Mouse (Mus musculus): ENCODE data around the gene Sec61a1. TPM values are rescaled to one million over a fixed set of nuclear protein-coding genes. Genes with fewer than 3 reads are reported as not detected.

The Sec61a1 gene
- polyA plus RNA-seq, 1 experiment from 2014 or later, result 211 TPM

DNA sequence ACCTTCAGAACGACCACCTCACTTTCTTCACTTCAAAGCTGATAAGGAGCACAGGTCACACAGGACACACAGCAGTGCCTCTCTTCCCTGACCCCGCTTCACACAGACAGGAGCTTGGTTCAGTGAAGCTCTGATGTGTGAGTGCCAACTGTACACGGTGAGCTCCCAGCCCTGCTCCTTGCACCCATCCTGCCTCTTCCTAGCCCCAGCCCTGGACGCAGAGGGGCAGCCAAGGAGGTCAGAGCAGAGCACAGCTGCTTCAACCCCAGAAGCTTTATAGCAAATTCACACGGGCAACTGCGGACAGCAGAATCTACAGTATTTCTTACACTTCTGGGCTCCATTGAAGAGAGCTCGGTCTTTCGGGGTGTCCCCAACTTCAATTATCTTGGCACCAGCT lies 4.7 kb downstream of the Sec61a1 start:
- H3K4me1 ChIP-seq, result peaks cover 14% of the 10 kb centered on the region
- no peak for DNase-seq (ENCODE audit: low spot score)
- no peak overlapping the region for H3K27ac ChIP-seq (replicated peaks)
- no peaks in the 10 kb centered on the region for H3K9me3 ChIP-seq
- peaks cover 82% of the 10 kb centered on the region for H3K36me3 ChIP-seq (replicated peaks)
- 94% methylated on average over 8 of the region's 8 CpGs for WGBS
- no peaks in the 10 kb centered on the region for H3K27me3 ChIP-seq (replicated peaks; ENCODE audit: low read depth, poor library complexity, severe bottlenecking)
- no peak overlapping the region for H3K4me3 ChIP-seq

DNA sequence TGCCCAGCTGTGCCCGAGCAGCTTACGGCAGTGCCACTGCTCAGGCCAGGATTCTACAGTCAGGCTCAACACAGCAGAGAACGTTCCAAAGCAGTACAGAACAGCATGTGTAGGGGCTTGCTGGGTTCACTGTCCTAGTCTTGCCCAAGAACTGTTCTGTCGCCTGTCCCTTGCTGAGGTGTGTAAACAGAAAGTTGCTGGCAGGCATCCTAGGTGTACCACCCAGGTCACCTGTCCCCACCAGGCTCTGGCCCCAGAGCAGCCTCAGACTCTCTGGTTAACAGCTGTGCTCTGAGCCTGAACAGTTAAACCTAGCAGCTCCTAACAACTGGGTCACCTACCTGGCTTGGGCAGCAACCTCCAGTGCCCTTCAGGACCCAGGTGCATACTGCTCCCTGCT lies 15.7 kb downstream of the Sec61a1 start:
- WGBS, result 89% methylated on average over 4 of the region's 4 CpGs
- peaks cover 70% of the 10 kb centered on the region for H3K36me3 ChIP-seq (replicated peaks)
- DNase-seq (ENCODE audit: low spot score), result no peak

DNA sequence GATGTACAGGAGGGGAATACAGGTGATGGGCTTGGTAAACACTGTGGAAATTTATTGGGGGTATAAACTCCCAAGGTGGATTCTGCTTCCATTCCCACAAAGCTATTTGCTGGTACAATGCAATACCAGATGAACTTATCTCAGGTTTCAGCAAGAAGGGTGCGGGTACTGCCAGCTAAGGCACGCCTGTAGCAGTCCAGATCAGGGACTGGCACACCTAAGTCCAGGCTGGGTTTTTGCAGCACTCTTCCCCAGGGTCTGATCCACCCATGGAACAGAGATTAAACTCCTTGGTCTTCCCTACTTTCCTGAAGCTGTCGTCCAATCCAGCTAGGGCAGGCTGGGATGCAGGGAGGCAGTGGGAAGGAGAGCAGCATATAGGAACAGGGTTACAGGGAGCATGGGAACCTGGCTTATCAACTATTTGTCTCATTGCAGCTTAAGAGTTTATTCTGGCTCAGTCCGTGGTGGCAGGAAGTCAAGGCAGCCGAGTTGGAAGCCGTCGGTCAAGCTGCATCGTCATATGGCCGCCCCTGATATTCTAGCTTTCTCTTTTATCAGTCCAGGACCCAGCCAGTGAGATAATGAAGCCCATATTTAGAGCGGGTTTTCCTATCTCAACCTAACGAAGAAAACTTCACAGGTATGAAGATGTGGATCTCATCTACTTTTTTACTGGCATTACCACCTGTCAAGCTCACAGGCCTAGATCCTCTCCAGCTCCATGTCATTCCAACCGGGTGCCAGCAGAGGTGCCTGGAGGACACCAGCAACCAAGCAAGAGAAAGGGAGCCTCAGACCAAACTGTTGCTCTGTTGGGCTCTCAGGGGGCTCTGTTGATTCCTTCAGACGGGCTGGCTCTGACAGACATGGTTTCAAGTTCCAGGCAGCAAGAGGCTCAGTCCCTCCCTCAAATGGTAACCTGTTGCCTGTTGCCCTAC lies 16.4 kb downstream of the Sec61a1 start:
- peaks cover 11% of the 10 kb centered on the region for H3K4me1 ChIP-seq
- H3K9me3 ChIP-seq, result no peaks in the 10 kb centered on the region
- H3K36me3 ChIP-seq (replicated peaks), result peaks cover 70% of the 10 kb centered on the region
- WGBS, result 78% methylated on average over 13 of the region's 13 CpGs
- peaks cover 12% of the 10 kb centered on the region; the same call in 1 of the 2 replicates for H3K27me3 ChIP-seq (replicated peaks; ENCODE audit: low read depth, poor library complexity, severe bottlenecking)
- no peak for DNase-seq (ENCODE audit: low spot score)
- H3K4me3 ChIP-seq, result no peak overlapping the region
- no peak overlapping the region for H3K27ac ChIP-seq (replicated peaks)

More for the DNA sequence above, 15.7 kb downstream of the Sec61a1 start:
- Histone ChIP-seq H3K27me3 (replicated peaks; ENCODE audit: low read depth, poor library complexity, severe bottlenecking) (peaks cover 12% of the 10 kb centered on the region; the same call in 1 of the 2 replicates), H3K27ac (replicated peaks) (no peak overlapping the region), H3K4me1 (peaks cover 11% of the 10 kb centered on the region), H3K4me3 (no peak overlapping the region), H3K9me3 (no peaks in the 10 kb centered on the region)

DNA sequence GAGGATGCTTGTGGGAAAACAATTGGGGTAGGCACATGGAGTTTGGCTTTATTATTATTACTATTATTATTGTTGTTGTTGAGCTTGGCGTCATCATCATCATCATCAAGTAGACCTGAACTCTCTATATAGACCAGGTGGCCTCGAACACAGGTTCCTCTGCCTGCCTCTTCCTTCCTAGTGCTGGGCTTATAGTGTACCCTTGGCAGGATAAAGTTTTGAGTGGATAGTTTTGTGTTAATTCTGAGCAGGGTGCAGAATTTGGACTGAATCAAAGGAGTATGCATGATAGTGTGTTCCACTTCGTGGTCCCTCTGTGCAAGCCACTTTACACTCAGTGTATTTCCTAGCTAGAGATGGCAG lies 18.3 kb downstream of the Sec61a1 start:
- Histone ChIP-seq H3K9me3 (no peaks in the 10 kb centered on the region), H3K4me3 (peak overlapping the region; percentile 68), H3K27ac (replicated peaks) (peak overlapping the region; percentile 71; the same call in 1 of the 2 replicates), H3K36me3 (replicated peaks) (peaks cover 69% of the 10 kb centered on the region), H3K27me3 (replicated peaks; ENCODE audit: low read depth, poor library complexity, severe bottlenecking) (peaks cover 12% of the 10 kb centered on the region; the same call in 1 of the 2 replicates), H3K4me1 (peaks cover 11% of the 10 kb centered on the region)
- DNase-seq (ENCODE audit: low spot score), result no peak
- 6% methylated on average over 3 of the region's 3 CpGs for WGBS

DNA sequence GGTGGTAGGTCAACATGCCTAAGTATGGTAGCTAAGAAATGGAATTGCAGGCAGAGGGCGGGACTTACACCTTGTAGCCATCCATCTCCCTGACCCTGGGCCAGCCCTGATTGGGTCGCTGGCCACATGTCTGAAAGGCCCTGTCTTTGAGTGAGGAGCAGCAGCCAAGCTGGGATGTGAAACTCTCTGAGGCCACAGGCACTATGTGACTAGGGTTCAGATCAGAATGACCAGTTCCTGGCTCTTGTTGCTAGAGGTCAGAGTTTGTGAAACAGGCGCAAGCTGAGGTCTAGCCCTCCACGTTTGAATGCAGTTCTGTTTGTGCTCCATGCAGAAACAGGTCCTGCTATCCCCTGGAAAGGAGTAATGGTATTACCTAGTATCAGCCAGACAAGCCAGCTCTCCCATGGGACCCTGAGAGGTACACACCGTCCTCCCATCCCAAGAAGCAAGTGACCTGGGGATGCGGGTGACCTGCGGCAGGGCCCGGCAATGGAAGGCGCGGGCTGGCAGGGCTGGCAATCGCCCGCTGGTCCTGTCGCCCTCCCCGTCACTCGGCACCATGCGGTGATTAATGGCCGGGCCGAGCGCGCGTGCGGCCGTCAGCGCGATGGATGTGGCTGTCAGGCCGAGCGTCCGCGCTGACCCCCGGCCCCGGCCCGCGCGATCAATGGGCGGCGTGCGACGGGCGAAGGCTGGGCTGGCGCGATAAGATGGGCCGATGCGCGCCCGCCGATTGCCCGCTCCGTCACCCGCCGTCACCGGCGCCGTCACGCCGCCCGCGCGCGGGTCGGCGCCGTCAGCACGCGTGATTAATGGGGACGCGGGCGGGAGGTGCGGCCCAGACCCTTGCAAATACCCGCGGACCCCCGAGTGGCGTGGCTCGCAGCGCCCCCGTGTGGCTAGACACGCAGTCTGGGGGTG lies 19.0 kb downstream of the Sec61a1 start:
- WGBS, result 3% methylated on average over 76 of the region's 76 CpGs
- Histone ChIP-seq H3K9me3 (no peaks in the 10 kb centered on the region), H3K36me3 (replicated peaks) (peaks cover 64% of the 10 kb centered on the region), H3K27me3 (replicated peaks; ENCODE audit: low read depth, poor library complexity, severe bottlenecking) (peaks cover 12% of the 10 kb centered on the region; the same call in 1 of the 2 replicates), H3K27ac (replicated peaks) (peak overlapping the region; percentile 71), H3K4me3 (peak overlapping the region; percentile 68), H3K4me1 (peaks cover 11% of the 10 kb centered on the region)
- peak; percentile 87 for DNase-seq (ENCODE audit: low spot score)

DNA sequence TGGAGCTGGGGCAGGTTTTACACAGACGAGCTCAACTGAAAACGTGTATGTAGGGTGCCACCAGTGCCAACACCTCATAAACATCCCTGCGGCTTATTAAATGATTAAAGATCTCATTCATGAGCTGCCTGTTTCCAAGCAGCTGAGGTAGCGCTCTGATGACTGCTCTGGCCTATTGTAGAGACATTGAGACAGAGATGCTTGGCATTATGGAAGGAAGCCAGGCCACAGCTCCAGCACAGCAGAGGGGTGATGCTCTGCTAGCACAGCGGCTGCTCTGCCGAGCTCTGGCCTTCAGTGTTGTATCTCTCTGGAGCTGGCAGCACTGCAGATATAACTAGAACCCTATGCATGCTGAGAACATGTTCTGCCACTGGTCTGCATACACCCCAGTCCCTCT lies 25.0 kb downstream of the Sec61a1 start:
- Histone ChIP-seq H3K9me3 (no peaks in the 10 kb centered on the region), H3K4me1 (no peaks in the 10 kb centered on the region), H3K4me3 (no peak overlapping the region), H3K27me3 (replicated peaks; ENCODE audit: low read depth, poor library complexity, severe bottlenecking) (0 out of 2 replicates have a peak, but pooled peaks cover 2% of the 10 kb centered on the region), H3K36me3 (replicated peaks) (peaks cover 86% of the 10 kb centered on the region), H3K27ac (replicated peaks) (no peak overlapping the region)
- WGBS, result 92% methylated on average over 6 of the region's 6 CpGs
- no peak for DNase-seq (ENCODE audit: low spot score)

DNA sequence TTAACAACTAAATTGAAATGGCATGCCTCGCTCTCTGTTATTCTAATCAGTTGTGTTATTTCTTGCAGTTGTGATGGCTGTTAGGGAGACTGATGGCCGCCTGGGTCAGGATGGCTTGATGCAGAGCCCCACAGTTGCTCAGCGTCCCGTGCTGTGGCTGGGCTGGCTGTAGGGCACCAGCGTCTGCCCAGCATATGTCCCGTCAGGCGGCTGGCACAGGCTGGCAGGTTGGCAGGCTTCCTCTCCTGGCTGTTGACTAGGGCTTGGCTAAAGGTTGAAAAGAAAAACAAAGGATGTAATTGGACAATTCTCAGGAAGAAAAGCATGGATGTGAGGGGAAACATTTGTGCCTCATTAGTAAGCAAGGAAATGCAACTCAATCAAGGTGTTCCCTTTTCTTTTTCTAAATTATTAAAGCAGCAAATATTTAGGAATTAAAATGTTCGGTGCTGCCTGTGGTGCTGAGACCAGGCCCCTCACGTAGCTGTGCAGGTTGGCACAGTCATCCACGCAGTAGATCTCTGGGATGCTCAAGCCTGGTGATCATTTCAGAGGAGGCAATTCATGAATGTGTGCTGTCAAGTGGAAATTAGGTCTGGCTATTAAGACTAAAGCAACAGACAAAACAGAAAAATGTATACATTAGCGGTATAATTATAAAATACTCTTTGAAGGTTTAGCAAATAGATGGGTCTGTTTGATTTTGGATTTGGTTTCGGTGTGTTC lies 27.9 kb downstream of the Sec61a1 start:
- no peak overlapping the region for H3K4me3 ChIP-seq
- no peak for DNase-seq (ENCODE audit: low spot score)
- no peaks in the 10 kb centered on the region for H3K27me3 ChIP-seq (replicated peaks; ENCODE audit: low read depth, poor library complexity, severe bottlenecking)
- peaks cover 86% of the 10 kb centered on the region for H3K36me3 ChIP-seq (replicated peaks)
- no peaks in the 10 kb centered on the region for H3K4me1 ChIP-seq
- no peak overlapping the region for H3K27ac ChIP-seq (replicated peaks)
- WGBS, result 94% methylated on average over 12 of the region's 12 CpGs
- H3K9me3 ChIP-seq, result no peaks in the 10 kb centered on the region

DNA sequence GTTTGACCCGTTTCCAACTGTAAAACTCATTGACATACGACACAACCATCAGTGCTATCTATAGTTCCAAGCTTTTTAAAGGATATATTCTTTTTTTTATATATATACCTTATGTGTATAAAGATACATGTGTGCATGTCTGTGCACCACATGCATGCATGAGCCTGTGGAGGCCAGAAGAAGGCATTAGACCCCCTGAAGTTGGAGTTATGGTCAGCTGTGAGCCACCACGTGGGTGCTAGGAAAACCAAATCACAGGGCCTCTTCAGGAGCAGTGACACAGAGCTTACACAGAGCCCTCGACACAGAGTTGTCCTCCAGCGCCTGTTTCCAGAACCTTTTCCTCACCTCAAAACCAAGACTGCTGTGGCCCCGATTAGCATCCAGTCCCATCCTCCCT lies 28.9 kb downstream of the Sec61a1 start:
- no peak overlapping the region for H3K27ac ChIP-seq (replicated peaks)
- H3K27me3 ChIP-seq (replicated peaks; ENCODE audit: low read depth, poor library complexity, severe bottlenecking), result no peaks in the 10 kb centered on the region
- whole genome bisulfite sequencing, result 95% methylated on average over 6 of the region's 6 CpGs
- no peak overlapping the region for H3K4me3 ChIP-seq
- no peaks in the 10 kb centered on the region for H3K9me3 ChIP-seq
- H3K36me3 ChIP-seq (replicated peaks), result peaks cover 91% of the 10 kb centered on the region
- DNase-seq (ENCODE audit: low spot score), result no peak
- H3K4me1 ChIP-seq, result no peaks in the 10 kb centered on the region

DNA sequence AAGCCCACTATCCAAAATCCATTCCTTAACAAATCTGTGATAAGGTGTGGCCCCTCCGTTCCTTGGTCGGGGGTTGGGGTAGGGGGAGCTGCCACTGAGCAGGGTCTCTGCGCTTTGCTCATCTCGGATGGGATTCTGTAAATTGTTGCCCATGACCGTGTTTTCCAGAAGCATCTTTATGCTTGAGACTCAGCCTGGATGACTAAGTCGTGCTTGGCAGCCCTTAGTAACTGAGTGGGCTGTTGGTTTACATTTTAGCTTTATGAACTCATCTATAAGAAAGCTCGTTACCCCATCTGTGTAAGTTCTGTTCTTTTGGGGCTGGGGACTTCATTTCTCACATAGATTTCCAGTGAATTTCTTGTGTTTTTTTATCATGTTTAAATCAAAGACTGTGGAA lies 29.7 kb downstream of the Sec61a1 start:
- Histone ChIP-seq H3K4me3 (no peak overlapping the region), H3K36me3 (replicated peaks) (peaks cover 96% of the 10 kb centered on the region)
- 91% methylated on average over 7 of the region's 7 CpGs for WGBS

DNA sequence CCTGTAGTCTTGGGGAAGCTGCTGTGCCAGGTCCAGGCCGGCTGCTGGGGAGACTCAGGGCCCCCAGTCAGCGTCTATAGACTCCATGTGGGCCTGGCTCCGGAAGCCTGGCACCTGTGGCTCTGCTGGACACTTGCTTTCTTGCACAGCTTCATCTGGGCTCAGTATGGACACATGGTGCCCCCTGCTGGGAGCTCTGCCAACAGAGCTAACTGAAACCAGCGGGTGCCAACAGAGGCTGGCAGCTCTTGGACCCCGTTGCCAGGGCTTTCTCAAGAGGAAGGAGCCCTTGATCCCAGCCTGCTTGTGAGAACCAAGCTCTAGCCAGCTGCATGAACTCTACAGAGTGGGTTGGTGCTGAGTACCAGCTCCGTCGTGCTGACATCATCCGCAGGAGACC lies 31.8 kb downstream of the Sec61a1 start:
- Histone ChIP-seq H3K36me3 (replicated peaks) (peaks cover 96% of the 10 kb centered on the region), H3K27ac (replicated peaks) (no peak overlapping the region), H3K9me3 (no peaks in the 10 kb centered on the region), H3K4me1 (no peaks in the 10 kb centered on the region), H3K4me3 (no peak overlapping the region), H3K27me3 (replicated peaks; ENCODE audit: low read depth, poor library complexity, severe bottlenecking) (no peaks in the 10 kb centered on the region)
- WGBS, result 88% methylated on average over 8 of the region's 8 CpGs
- DNase-seq (ENCODE audit: low spot score), result peak; percentile 56

More for the DNA sequence above, 29.7 kb downstream of the Sec61a1 start:
- Histone ChIP-seq H3K9me3 (no peaks in the 10 kb centered on the region), H3K4me1 (no peaks in the 10 kb centered on the region), H3K27me3 (replicated peaks; ENCODE audit: low read depth, poor library complexity, severe bottlenecking) (no peaks in the 10 kb centered on the region), H3K27ac (replicated peaks) (no peak overlapping the region)
- DNase-seq (ENCODE audit: low spot score), result no peak

DNA sequence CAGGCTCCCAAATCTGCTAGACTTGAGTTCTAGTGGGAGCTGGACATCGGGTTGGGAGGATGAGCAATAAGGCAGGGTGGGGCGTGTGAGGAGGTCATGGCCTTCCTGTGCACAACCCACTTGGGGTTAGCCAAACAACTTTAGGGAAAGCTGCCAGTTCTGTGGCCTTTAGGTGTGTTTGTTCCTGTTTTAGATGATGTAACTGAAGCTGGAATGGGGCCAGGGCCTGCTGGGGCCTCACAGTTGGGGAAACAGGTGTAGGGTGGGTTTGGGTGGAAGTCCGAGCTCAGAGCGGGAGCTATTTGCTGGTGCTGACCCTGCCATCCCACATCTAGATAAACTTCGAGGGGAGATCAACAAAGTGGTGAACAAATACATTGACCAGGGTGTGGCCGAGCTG lies 33.3 kb downstream of the Sec61a1 start:
- no peak overlapping the region for H3K27ac ChIP-seq (replicated peaks)
- H3K4me1 ChIP-seq, result no peaks in the 10 kb centered on the region
- peaks cover 96% of the 10 kb centered on the region for H3K36me3 ChIP-seq (replicated peaks)
- H3K9me3 ChIP-seq, result no peaks in the 10 kb centered on the region
- H3K27me3 ChIP-seq (replicated peaks; ENCODE audit: low read depth, poor library complexity, severe bottlenecking), result no peaks in the 10 kb centered on the region
- H3K4me3 ChIP-seq, result no peak overlapping the region
- no peak for DNase-seq (ENCODE audit: low spot score)
- WGBS, result 90% methylated on average over 6 of the region's 6 CpGs

DNA sequence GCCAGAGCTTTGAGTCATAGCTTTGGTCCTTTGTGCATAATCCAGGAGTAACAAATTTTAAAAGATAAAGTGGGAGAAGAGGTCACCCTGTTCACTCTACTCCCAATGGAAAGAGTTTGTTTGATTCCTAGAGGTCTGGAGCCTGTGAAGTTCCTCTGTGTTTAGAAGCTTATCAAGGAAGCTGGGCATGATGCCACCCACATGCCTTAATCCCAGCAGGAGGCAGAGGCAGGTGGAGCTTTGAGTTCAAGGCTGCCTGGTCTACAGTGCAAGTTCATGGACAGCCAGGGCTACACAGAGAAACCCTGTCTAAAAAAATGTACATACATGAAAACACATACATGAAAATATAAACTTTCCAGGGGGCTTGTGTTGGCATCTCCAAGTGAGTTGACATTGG lies 34.8 kb downstream of the Sec61a1 start:
- no peaks in the 10 kb centered on the region for H3K4me1 ChIP-seq
- H3K4me3 ChIP-seq, result no peak overlapping the region
- H3K27me3 ChIP-seq (replicated peaks; ENCODE audit: low read depth, poor library complexity, severe bottlenecking), result no peaks in the 10 kb centered on the region
- H3K27ac ChIP-seq (replicated peaks), result no peak overlapping the region
- no peak for DNase-seq (ENCODE audit: low spot score)
- peaks cover 99% of the 10 kb centered on the region for H3K36me3 ChIP-seq (replicated peaks)
- no peaks in the 10 kb centered on the region for H3K9me3 ChIP-seq

Measured in embryonic facial prominence, embryonic 10.5 days (tissue).